Mouse (Mus musculus) testis, postnatal 14 days (tissue): ENCODE measurements around the gene Nelfa.
"Not testable (repeated sequence)": the region's sequence is repeated elsewhere in the genome, so short reads cannot be mapped to it uniquely, and the experiment has no call there.

Source experiments
- DNase-seq: peaks from one replicate; pipeline ENCODE4 v3.0.0; 2021; ENCODE audit warnings: low spot score

Gene Nelfa

DNA sequence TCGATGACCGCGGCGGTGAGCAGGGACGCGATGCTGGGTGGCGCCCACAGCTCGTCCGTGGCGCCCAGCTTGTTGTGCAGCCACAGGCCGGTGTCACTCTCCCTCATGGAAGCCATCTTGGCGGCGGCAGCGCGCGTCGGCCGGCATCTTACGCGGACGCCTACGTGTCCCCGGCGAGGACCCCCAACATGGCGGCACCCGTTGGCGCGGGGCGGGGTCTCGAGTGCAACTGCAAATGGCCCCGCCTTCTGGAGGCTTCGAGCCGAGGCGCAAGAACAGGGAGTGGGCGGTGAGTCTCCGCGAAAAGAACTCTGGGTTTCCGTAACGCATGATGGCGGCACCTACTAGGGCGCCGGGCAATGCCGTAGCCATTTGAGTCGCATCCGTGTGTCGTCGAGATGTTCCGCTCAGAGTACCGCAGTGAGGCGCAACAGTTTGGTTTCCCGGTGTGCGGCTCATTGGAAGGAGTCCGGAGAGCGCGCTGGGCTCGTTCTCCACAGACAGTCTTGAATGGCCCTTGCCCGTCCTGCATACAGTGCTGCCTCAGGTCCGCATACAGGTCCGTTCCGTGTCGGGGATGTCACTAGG is at the start of gene Nelfa:
Gene Nelfa, minus strand, starts transcription at position 294 of the 588 bp plus-strand sequence.
- DNase-seq, result peak; percentile 97

GRCm38 (mm10) chr5:33983309-33984121 is 47.3 kb upstream of the Nelfa start, which contains the start of gene Gm1673:
TSS of gene Gm1673 (plus strand) at chr5:33983433.
- peak; percentile 90 for DNase-seq

DNA sequence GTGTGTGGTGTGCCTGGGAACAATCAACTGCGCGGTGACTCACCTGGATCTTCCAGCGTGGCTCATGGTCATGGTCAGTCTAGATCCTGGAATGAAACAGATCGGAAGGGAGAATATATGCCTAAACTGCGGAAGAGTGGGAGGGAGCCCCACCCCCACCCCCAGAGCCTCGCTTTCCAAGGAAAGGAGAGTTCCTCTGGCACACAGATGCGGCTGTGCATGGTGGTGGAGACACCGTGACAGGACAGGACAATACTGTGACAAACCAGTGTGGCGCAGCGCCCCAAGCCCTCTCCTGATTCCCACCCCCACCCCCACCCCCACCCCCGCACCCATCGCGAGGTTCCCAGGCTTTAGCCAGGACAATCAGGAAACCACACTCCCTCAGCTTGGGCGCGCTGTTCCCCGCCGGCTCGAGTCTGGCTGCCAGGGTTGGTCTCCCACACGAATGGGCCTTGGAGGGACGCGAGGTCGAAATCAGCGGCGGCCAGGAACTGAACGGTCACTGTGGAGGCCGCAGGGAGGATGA is 46.6 kb upstream of the Nelfa start:
- DNase-seq, result no peak

DNA sequence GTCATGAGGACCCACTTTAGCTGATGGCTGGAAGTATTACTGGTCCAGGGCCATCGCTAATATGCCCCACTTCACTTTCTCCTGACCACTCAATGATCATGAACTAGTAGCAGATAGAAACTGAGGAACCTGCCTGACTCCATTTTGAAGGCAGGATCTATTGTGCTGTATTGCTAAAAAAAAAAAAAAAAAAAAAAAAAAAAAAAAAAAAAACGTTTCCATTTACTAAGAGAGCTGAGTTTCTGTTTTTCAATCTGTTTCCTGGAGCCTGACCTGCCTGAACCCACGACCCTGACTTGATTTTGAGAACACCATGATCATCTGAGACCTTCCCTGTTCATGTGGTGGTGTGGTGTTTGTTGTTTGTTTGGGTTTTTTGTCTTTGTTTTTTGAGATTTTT is 40.1 kb upstream of the Nelfa start:
- no peak for DNase-seq

GRCm38 (mm10) chr5:33974736-33975135 is 38.5 kb upstream of the Nelfa start:
- no peak for DNase-seq

DNA sequence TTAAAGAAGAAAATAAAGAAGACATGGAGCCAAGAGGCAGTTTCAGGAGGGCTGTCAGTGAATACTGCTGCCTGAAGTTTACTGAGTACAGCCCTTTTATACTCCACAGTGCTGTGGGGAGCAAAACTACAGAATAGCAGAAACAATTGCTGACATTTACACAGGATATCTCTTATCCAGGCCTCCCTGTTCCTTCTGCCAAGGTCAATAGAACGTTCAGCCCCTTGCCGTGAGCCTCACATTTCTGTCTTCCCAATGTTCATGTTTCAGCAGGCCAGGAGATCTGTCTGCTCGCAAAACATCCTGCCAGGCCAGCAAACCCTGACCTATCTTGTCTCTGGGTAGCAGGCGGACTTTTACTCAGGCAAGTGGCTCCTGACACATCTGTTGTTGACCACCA is 23.2 kb upstream of the Nelfa start:
- DNase-seq, result peak; percentile 68

GRCm38 (mm10) chr5:33955868-33956267 is 19.7 kb upstream of the Nelfa start:
- no peak for DNase-seq

DNA sequence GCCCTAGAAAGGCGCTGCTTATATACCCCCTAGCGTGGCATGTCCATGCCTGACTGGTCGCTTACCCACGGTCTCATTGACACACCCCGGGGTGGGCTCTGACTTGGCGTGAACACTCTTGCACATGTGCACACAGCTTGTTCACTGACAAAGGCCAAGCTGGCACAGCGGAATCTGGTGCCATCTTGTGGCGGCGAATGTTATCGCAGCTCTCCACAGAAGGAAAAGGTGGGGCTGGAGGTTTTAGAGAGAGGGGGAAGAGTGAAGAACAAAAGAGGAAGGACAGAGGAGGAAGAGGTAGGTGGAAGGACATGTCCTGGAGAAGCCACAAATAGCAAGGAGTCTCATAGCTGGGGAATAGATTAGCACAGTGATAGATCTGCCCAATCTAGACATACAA is 18.1 kb upstream of the Nelfa start:
- DNase-seq, result no peak

DNA sequence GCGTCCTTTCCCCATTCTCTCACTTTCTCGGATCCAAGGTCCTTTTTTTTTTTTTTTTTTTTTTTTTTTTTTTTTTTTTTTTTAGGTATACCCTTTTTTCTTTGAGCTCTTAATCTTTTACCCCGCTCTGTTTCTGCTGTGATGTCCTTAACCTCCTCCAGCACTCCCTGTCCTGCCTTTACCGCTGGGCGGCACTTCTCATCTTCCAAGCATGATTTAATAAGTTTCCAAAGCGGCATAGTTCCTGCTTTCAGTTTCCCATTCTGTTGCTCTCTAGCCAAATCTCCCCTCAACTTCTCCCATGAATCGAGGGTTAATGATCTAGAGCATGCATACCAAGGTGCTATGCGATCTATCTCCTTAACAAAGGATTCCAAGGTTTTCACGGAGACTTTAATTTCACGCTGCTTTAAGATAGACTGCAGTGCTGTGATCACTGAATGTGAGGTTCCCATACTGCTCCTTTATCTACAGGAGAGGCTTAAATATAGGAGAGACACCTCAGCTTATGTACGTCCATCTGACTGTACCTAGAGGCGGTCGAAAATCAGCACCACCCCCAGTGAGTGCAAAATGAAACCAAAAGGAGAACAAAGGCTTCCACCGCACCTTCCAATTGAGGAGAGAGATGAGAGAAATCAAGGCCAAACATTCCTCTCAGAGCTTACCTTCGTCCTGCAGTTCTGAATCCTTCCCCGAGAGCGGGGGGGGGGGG is 17.4 kb upstream of the Nelfa start:
- DNase-seq, result no peak

- no peak for DNase-seq
Observed at GRCm38 (mm10) chr5:33948314-33948713, 12.1 kb upstream of the Nelfa start.

GRCm38 (mm10) chr5:33947035-33947434 is 10.8 kb upstream of the Nelfa start:
- DNase-seq, result not testable (repeated sequence)

DNA sequence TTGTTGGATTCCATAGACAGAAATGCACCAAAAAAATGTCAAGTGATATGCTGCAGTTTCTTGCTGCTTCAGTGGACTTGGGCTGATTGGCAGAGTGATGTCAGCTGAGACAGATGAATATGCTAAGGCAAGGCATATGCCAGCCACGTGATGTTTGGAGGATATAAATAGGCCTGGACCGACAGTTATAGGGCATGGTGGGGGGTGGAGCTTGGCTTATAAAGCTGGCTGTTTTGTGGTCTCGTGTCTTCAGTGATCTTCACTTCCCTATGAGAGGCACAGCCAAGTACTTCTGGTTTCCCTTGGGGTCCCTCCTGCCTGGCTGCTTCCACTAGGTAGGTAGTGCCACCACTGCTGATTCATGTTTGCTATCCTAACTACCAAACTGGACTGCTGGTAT is 2.2 kb upstream of the Nelfa start:
- DNase-seq, result no peak

- DNase-seq, result no peak
Observed at GRCm38 (mm10) chr5:33937230-33937629, 1.0 kb upstream of the Nelfa start.

- DNase-seq, result peak; percentile 76
Observed at GRCm38 (mm10) chr5:33935700-33936111, 507 bp downstream of the Nelfa start.

- no peak for DNase-seq
Observed at GRCm38 (mm10) chr5:33934877-33935276, 1.3 kb downstream of the Nelfa start.

DNA sequence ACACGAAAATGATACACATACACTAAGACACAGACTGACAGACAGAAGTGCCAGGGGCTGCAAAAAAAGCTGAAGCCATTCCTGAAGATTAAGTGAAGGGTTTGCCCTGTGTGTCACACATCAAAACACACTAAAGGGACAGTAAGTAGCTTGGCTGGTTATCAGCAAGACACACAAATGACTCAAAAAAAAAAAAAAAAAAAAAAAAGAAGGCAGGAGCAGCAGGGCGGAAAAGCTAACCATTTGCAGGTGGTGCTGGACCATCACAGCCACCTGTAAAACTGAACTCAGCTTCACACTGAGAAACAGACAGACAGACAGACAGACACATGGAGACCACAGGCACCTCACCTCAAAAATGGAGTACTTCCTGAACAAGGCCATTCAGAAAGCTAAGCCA is 2.1 kb downstream of the Nelfa start:
- DNase-seq, result no peak

DNA sequence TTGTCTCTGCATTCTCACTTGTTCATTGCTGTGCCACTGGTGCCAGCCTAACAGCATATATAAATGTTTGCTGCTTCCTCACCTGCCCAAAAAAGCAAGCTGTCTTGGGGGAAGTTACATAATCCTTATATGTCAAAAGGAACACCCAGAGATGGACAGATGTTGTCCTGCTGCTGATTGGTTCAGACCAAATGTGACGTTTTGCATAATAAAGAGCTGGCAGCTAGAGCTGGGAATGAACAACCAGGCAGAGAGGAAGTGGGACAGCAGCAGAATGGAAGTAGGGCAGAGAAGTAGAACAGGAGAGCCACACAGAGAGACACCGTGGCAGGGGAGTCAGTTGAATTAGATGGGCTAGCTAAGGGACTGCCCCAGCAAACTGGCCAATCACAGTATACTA is 3.8 kb downstream of the Nelfa start:
- no peak for DNase-seq

DNA sequence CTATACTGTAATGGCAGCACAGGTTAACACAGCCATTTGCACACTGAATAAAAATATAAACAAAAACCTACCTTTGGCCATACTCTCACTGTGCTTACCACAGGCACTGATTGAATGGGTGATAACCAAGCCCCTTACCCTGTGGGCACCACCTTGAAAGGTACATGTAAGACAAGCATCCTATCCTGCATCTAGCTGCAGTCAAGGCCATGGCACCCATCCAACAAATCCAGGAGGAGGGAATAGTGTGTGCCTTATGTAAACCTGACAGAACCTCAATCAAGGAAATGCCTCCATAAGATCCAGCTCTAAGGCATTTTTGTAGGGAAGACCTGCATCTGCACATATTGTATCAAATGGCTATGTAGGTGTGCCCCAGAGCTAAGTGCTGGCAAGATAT is 10.0 kb downstream of the Nelfa start:
- DNase-seq, result no peak

- no peak for DNase-seq
Observed at GRCm38 (mm10) chr5:33922566-33922965, 13.6 kb downstream of the Nelfa start.

DNA sequence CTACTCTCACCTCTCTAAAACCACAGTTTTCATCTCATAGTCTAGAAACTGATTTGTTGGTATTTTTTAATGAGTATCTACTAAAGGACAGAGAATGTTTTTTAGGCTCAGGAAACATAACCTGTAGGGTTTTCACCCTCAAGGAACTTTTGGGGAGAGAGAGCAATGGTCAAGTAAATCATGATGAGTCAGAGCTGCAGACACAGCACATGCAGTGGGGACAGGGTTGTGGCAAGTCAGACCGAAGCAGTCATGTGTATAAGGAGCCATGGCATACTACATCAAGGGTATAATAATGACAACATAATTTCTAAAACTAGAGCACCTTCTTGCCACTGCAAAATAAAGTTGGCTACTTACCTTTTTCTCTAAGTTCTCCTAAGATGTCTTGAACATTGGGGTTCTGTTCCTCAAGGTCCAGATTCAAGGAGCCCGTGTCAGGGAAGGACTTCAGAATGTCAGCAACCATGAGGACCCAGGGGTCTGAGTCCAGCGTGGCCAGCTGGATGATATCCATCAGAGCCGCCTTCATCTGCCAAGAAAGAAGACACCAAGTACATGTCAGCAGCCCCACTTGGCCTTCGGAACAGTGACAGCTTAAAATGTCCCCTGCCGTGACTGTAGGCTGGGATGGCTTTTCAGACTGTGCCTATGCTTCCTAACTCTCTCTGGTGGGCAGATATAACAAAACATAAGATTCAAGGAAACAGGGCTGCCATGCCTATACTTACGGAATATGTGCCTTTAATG is 14.6 kb downstream of the Nelfa start:
- DNase-seq, result no peak

GRCm38 (mm10) chr5:33920924-33921323 is 15.3 kb downstream of the Nelfa start:
- no peak for DNase-seq

- DNase-seq, result no peak
Observed at GRCm38 (mm10) chr5:33920037-33920436, 16.2 kb downstream of the Nelfa start.
